Mouse (Mus musculus): ENCODE data around the gene Rabggta. TPM values are rescaled to one million over a fixed set of nuclear protein-coding genes. Genes with fewer than 3 reads are reported as not detected.

Gene Rabggta
- 75.9 TPM for polyA plus RNA-seq (2017; shearing (Covaris generic))

DNA sequence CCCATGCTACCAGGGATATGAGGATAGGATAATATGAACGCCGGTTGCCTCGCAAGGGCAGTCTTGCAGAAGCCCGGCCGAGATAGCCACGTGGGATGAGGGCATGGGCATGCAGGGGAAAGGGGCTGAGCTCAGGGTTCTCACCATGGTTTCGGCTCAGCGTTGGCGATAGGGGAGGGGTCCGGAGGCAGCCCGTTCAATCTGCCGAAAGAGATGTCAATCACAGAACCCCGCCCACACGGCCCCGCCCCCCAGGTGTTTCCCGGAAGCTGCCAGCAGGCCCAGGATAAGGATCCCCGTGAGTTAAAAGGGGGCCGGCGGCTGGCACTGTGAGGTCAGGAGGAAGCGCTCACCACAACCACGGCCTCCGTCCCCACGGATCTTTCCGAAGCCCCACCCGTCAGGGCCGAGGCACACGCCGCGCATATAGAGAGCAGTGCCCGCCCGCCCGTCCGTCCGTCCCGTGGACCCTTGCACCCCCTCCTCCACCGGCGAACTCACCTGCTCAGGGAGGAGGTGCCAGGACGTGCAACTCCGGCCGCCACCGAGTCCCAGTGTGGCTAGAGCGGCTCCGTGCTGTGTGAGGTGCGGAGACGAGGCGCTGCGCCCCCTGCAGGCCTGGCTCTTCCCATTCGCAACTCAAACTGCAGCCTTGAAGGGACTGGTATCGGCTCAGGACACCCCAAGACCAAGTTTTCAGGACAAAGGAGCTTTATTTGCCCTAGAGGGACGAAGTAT lies at the start of gene Rabggta:
Gene Rabggta, minus strand, starts transcription at position 564 of the 738 bp plus-strand sequence.

DNA sequence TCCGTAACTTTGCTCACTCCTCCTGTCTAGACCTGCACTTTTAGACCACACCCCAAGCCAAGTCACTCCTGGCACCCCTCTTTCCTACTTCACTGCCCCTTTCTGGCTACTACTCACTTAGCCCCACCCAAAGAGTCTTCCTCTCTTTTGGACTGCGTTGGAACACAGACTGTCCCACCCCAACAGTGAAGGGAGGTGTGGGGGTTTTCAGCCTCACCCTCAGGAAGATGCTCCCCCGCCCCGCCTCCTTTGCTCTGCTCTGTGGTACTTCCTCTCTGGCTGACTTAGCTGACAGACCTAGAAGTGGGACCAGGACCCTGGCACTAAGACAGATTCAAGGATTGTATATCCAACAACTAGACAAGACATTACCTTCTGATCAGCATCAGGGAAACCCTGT lies 43.6 kb upstream of the Rabggta start, which contains the start of gene Ltb4r1:
Gene Ltb4r1, plus strand, starts transcription at position 267 of the 400 bp plus-strand sequence.

GRCm38 (mm10) chr14:55761163-55761562 lies 39.1 kb upstream of the Rabggta start, which contains the start of gene Ltb4r2:
Gene Ltb4r2, plus strand, starts transcription at chr14:55761428.

DNA sequence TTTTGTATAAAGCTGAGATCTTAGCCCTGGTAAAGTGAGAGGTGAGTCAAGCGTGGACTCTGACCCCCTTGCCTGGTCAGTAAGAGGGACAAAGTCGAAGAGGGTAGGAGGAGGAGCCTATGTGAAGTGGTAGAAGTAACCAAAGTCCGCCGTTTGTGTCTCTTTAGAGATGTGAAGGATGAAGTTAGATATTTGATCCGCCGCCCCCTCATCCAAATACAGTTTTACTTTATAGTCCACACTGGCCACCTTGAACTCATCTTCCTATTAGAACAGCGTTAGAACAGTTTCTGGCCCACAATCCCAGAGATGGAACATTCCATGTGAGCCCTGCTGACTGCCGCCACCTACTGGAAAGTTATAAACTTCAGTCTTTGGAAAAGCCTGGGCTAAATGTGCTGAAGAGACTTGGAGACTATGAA lies 36.3 kb upstream of the Rabggta start, which contains the start of gene Cideb:
Gene Cideb, minus strand, starts transcription at position 96 of the 422 bp plus-strand sequence.

DNA sequence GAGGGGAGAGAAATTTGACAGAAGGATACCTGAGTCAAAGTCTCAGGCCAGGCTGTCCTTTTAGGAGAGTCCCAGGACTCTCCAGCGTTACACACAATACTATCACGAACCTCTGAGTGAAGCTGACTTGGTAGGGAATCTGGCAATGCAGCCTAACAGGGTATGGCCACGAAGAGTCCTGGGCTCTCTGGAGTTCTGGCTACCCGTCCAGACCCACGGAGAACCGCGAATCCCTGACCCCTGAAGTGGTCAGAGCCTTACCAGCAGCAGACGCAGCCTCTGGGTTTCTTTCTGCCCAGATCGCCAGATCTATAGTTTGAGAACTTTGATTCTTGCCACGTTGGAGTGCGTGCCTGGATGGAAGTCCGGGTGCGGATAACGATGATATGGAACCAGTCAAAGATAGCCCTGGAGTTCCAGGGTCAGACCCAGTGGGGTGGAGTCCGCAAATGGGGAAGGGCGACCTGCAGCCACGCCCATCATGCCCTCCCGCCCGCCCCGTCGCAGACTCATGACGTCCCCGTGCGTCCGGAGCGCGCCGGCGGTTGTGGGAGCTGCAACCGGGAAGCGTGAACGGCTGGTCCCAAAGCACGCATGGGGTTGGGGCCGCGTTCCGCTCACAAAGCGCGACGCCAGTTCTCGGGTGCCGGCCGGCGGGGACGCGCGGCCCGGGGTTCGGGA lies 23.3 kb upstream of the Rabggta start, which contains the start of the genes Dhrs1 and Nop9:
Gene Dhrs1, minus strand, starts transcription at position 511 of the 681 bp plus-strand sequence.
Gene Nop9, plus strand, starts transcription at position 514 of the 681 bp plus-strand sequence.

DNA sequence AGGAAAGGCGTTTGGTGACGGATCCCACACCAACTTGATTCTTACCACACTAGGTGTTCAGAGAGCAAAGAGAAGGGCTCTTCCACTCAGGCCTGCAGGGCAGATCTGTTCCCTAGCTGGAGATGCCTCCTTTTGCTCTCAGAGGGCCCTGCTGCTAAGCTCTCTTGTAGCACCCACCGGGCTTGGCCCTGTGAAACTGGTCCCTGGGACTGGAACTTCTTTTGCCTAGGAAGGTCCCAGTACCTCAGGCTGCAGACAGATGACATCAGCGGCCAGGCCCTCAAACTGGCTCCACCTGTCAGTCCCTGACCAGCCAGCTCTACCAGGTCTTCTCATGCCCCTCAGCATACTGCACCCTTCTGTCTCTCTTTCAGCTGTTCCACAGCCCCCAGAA lies 8.3 kb downstream of the Rabggta start, which contains the start of gene Tgm1:
Gene Tgm1, minus strand, starts transcription at position 198 of the 394 bp plus-strand sequence.

GRCm38 (mm10) chr14:55681160-55682117 lies 40.6 kb downstream of the Rabggta start, which contains the start of gene Tinf2:
Gene Tinf2, minus strand, starts transcription at chr14:55681820.

GRCm38 (mm10) chr14:55671833-55672740 lies 50.0 kb downstream of the Rabggta start, which contains the start of the genes Gmpr2 and Nedd8:
Gene Gmpr2, plus strand, starts transcription at chr14:55671941.
Gene Nedd8, minus strand, starts transcription at chr14:55672124.

Other genes with a start within 250 kb of the Rabggta start
- gene Dhrs4, start 243.5 kb downstream of the Rabggta start, polyA plus RNA-seq (2017; shearing (Covaris generic)) = 37.4 TPM
- 0.60 TPM for gene Carmil3, start 231.6 kb downstream of the Rabggta start, polyA plus RNA-seq (2017; shearing (Covaris generic))
- 0.05 TPM for gene Cpne6, start 211.8 kb downstream of the Rabggta start, polyA plus RNA-seq (2017; shearing (Covaris generic))
- 0.08 TPM for gene Nrl, start 197.3 kb downstream of the Rabggta start, polyA plus RNA-seq (2017; shearing (Covaris generic))
- gene Pck2, start 182.0 kb downstream of the Rabggta start, polyA plus RNA-seq (2017; shearing (Covaris generic)) = 30.9 TPM
- 139 TPM for gene Dcaf11, start 162.3 kb downstream of the Rabggta start, polyA plus RNA-seq (2017; shearing (Covaris generic))
- 4.4 TPM for gene A730061H03Rik, start 161.9 kb downstream of the Rabggta start, polyA plus RNA-seq (2017; shearing (Covaris generic))
- not detected for gene Fitm1, start 146.6 kb downstream of the Rabggta start, polyA plus RNA-seq (2017; shearing (Covaris generic))
- 1,061 TPM for gene Psme1, start 144.1 kb downstream of the Rabggta start, polyA plus RNA-seq (2017; shearing (Covaris generic))
- 41.4 TPM for gene Emc9, start 137.0 kb downstream of the Rabggta start, polyA plus RNA-seq (2017; shearing (Covaris generic))
- 694 TPM for gene Psme2, start 131.2 kb downstream of the Rabggta start, polyA plus RNA-seq (2017; shearing (Covaris generic))
- gene Rnf31, start 130.6 kb downstream of the Rabggta start, polyA plus RNA-seq (2017; shearing (Covaris generic)) = 64.2 TPM
- gene Irf9, start 118.7 kb downstream of the Rabggta start, polyA plus RNA-seq (2017; shearing (Covaris generic)) = 196 TPM
- 9.6 TPM for gene Rec8, start 104.2 kb downstream of the Rabggta start, polyA plus RNA-seq (2017; shearing (Covaris generic))
- gene Ipo4, start 86.3 kb downstream of the Rabggta start, polyA plus RNA-seq (2017; shearing (Covaris generic)) = 70.3 TPM
- 1.3 TPM for gene Gm49378, start 84.4 kb downstream of the Rabggta start, polyA plus RNA-seq (2017; shearing (Covaris generic))
- 83.6 TPM for gene Tm9sf1, start 78.5 kb downstream of the Rabggta start, polyA plus RNA-seq (2017; shearing (Covaris generic))
- gene Tssk4, start 72.1 kb downstream of the Rabggta start, polyA plus RNA-seq (2017; shearing (Covaris generic)) = 2.1 TPM
- gene Mdp1, start 61.8 kb downstream of the Rabggta start, polyA plus RNA-seq (2017; shearing (Covaris generic)) = 111 TPM
- gene Gmpr2, start 50.3 kb downstream of the Rabggta start, polyA plus RNA-seq (2017; shearing (Covaris generic)) = 50.7 TPM
- 388 TPM for gene Nedd8, start 50.1 kb downstream of the Rabggta start, polyA plus RNA-seq (2017; shearing (Covaris generic))
- gene Tinf2, start 40.4 kb downstream of the Rabggta start, polyA plus RNA-seq (2017; shearing (Covaris generic)) = 69.1 TPM
- gene Tgm1, start 8.3 kb downstream of the Rabggta start, polyA plus RNA-seq (2017; shearing (Covaris generic)) = 0.47 TPM
- 36.0 TPM for gene Dhrs1, start 23.4 kb upstream of the Rabggta start, polyA plus RNA-seq (2017; shearing (Covaris generic))
- 51.0 TPM for gene Nop9, start 23.4 kb upstream of the Rabggta start, polyA plus RNA-seq (2017; shearing (Covaris generic))
- gene Cideb, start 36.2 kb upstream of the Rabggta start, polyA plus RNA-seq (2017; shearing (Covaris generic)) = not detected
- gene Ltb4r2, start 39.2 kb upstream of the Rabggta start, polyA plus RNA-seq (2017; shearing (Covaris generic)) = 0.07 TPM
- 1.9 TPM for gene Ltb4r1, start 43.7 kb upstream of the Rabggta start, polyA plus RNA-seq (2017; shearing (Covaris generic))
- gene Adcy4, start 61.8 kb upstream of the Rabggta start, polyA plus RNA-seq (2017; shearing (Covaris generic)) = 0.32 TPM
- gene Ripk3, start 66.6 kb upstream of the Rabggta start, polyA plus RNA-seq (2017; shearing (Covaris generic)) = 67.6 TPM
- gene Nfatc4, start 100.9 kb upstream of the Rabggta start, polyA plus RNA-seq (2017; shearing (Covaris generic)) = not detected
- gene Nynrin, start 131.7 kb upstream of the Rabggta start, polyA plus RNA-seq (2017; shearing (Covaris generic)) = 1.2 TPM
- gene Cbln3, start 162.1 kb upstream of the Rabggta start, polyA plus RNA-seq (2017; shearing (Covaris generic)) = 0.20 TPM
- gene Khnyn, start 162.7 kb upstream of the Rabggta start, polyA plus RNA-seq (2017; shearing (Covaris generic)) = 63.7 TPM
- 73.6 TPM for gene Sdr39u1, start 178.0 kb upstream of the Rabggta start, polyA plus RNA-seq (2017; shearing (Covaris generic))
- gene Cma1, start 222.4 kb upstream of the Rabggta start, polyA plus RNA-seq (2017; shearing (Covaris generic)) = not detected
- not detected for gene Cma2, start 228.7 kb upstream of the Rabggta start, polyA plus RNA-seq (2017; shearing (Covaris generic))